Mouse (Mus musculus) erythroid progenitor cell, adult 5-6 weeks (primary cell): ENCODE data around the gene Thoc5. TPM values are rescaled to one million over a fixed set of nuclear protein-coding genes. Genes with fewer than 3 reads are reported as not detected.

Experiments used
- ATAC-seq: replicated peaks from 2 replicates; pipeline ENCODE4 v1.8.0; 2016; ENCODE audit warnings: moderate number of reproducible peaks, mild to moderate bottlenecking, moderate TSS enrichment, inconsistent platforms; ENCODE audit not compliant: poor library complexity, low FRiP score, severe bottlenecking
- total RNA-seq, 2 experiments: library from RNA; stranded (forward) in 1 of 2; stranded (reverse) in 1 of 2; fragments of 150-400 nt in 1 of 2; fragments of 186-747, 209-891 nt in 1 of 2; gene quantifications; 2 replicates each; pipeline versions ENCODE4 v1.2.3 to v1.2.4; 2015 to 2017; ENCODE audit warnings: low replicate concordance in 2 of 2

Thoc5 gene
- total RNA-seq (2015; ENCODE audit: low replicate concordance) (3.6 and 4.6 TPM in 2 replicates), total RNA-seq (2017; ENCODE audit: low replicate concordance) (8.3 and 12.7 TPM in 2 replicates)

DNA sequence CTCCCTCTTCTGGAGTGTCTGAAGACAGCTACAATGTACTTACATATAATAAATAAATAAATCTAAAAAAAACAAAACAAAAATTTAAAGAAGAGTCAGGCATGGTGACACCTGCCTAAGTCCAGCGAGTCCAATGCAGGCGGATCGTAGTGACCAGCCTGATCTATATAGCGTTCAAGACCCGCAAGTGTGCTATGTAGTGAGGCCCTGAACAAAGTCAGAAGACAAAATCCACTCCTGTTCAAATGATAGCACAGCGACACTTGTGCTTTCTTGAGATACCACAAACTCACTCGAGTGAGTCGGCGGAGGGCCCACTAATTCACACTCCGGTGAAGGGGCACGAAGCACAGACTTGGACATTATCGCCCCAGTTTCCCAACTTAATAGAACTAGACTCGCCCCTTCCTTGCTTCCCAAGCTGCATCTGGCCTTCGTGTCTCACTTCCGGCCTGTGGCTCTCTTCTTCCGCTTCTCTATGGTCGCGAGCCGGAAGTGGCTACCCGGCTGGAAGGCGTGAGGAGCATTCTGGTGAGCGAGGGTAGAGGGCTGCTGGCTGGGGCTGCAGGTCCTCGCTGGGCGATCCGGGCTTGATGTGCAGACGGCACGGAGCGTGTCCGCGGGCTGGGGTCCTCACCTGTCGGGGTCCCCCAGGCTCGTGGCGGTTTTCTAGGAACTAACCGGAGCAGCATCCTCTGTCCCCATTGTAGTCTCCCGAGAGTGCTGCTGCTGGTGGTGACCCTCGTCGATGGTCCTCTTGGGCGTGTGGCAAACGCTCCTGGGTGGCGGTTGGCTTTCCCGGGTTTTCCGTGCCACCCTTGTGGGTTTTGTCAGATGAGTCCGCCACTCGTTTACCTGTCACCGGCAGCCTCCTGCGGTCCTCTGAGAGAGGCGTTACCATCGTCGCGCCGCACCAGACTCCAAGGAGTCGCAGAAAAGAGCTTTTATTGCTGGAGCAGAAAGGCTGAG lies at the start of gene Thoc5:
Gene Thoc5, plus strand, starts transcription at position 473 of the 969 bp plus-strand sequence.
- ATAC-seq, result peak; percentile 97

DNA sequence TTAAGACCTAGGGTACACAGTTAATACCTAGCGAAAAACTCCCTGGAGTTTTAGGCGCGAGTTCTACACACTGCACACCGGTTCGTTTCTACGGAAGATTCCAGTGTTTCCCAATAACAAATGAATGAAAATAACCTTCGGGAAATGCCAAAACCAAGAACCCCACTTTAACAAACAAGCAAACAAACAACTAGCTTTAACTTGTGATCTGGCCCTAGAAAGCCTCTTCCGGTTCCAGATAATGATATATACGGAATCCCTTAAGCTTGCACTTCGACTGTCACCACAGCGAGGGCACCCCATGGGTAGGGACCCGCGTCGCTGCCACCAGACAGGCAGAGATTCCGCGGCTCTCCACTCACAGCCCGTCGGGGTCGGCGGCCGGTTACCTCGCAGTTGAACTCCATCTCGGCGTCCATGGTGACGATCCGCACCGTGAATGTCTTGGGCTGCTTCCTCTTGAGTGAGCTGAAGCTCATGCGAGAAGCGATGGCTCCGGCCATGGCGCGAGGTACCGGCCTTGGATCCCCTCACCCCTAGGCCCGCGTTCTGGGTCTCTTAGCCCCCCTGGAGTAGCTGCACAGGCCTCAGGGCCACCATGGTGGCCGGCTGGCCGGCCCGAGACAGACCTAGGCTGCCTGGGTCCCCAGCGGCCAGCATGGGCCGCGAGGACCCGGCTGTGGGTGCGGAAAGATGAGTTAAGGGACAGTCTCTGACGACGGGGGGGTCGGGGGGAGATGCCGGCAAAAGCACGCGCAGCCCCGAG lies 46.5 kb upstream of the Thoc5 start:
- peak; percentile 39 for ATAC-seq

DNA sequence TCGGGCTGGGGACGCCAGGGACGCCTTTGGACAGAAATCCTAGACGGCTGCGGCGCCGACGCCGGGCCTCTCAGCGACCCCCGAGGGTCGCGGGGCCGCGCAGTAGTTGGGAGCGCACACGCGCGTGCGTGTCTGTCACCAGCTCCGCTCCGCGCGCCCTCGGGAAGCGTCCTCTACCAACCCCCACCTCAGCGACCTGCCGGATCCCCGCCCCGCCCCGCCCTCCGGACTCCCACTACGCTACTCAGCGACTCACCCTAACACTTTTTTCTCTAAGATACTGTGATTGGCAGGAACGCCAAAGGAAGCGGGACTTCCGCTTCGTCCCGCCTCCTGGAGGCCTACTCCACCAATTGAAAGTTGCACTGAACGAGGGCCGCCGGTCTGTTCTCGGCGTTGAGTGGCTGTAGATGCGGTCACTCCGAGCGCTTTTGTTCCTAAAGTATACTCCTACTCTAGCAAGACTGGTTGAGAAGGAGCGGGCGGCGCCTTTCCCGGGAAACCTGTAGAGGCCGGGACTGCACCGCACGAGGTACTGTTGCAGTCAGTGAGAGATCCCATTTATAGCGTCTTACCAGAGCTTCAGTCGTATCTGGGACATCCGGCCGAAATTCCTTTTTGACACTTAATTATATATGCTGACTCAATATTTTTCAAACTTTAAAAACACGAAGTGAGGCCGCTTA lies 45.7 kb upstream of the Thoc5 start, which contains the start of gene Nf2:
Gene Nf2, minus strand, starts transcription at position 279 of the 686 bp plus-strand sequence.
- peak; percentile 97 for ATAC-seq

DNA sequence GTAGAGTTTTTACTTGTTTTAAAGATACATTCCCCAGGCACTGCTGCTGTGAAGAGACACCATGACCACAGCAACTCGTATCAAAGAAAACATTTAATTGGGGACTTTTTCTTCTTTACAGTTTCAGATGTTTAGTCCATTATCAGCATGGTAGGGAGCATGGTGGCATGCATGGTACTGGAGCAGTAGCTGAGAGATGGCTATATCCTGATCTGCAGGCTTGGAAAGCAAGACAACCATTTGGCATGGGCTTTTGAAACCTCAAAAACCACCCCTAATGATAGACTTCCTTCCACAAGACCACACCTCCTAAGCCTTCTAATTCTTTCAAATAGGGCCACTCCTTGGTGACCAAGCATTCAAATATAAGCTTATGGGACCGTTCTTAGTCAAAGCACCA lies 44.7 kb upstream of the Thoc5 start:
- ATAC-seq, result no peak

DNA sequence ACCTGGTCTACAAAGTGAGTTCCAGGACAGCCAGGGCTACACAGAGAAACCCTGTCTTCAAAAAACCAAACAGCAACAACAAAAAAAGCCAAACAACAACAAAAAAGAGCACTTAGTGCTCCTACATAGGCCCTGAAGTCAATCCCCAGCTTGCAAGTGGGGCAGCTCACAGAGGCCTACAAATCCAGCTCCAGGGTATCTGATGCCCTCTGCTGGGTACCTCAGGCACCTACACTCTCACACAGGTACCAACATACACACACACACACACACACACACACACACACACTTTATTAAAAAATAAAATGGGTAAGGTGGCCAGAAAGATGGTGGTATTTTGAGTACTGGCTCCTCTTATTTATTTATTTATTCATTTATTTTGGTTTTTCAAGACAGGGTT lies 42.1 kb upstream of the Thoc5 start:
- ATAC-seq, result no peak

DNA sequence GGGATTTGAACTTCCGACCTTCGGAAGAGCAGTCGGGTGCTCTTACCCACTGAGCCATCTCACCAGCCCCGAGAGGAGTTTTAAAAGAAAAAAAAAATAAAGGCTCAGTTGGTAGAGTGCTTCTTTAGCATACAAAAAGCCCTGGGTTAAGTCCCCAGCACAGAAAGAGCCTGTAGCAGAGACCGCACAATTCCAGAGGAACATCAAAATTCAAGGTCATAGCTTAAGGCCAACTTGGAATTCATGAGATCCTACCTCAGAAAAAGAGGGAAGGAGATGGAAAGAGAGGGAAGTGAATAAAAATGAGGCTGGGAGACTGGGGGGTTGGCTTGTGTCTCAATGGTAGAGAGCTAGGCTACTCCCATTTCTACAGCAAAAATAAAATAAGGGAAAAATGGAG lies 40.9 kb upstream of the Thoc5 start:
- no peak for ATAC-seq

DNA sequence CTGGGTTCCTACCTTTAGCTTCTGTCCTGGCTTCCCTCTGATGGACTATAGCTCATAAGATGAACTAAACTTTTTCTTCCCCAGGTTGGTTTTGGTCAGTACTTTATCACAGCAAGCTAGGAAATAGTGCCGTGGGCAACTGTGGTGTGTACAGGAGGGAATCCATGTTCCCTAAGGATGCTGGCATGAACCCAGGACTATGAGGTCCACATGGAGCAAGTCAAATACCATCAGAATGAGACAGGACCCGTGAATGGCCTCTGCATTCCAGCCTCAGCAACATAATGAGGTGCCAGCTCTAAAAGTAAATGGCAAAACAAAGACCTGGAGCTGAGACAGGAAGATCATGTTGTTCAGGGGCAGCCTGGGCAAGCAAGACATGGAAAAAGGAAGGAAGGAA lies 36.7 kb upstream of the Thoc5 start:
- ATAC-seq, result no peak

DNA sequence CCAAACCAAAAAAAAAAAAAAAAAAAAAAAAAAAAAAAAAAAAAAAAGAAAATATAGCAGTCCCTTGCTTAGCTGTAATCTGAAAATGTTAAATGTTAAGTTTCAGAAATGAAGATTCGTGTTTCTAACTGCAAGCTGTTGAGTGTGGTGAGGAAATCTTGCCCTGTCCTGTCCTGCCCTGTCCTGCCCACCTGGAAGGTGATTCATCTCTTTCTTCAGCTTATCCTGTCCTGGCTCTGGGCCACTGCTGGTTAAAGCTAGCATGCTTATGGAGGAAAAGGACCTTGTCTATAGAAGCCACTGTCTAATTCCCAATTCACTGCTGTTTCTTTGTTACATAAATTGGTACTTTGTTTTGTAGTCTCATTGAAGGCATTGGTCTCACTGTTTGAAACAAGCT lies 34.1 kb upstream of the Thoc5 start:
- ATAC-seq, result no peak

DNA sequence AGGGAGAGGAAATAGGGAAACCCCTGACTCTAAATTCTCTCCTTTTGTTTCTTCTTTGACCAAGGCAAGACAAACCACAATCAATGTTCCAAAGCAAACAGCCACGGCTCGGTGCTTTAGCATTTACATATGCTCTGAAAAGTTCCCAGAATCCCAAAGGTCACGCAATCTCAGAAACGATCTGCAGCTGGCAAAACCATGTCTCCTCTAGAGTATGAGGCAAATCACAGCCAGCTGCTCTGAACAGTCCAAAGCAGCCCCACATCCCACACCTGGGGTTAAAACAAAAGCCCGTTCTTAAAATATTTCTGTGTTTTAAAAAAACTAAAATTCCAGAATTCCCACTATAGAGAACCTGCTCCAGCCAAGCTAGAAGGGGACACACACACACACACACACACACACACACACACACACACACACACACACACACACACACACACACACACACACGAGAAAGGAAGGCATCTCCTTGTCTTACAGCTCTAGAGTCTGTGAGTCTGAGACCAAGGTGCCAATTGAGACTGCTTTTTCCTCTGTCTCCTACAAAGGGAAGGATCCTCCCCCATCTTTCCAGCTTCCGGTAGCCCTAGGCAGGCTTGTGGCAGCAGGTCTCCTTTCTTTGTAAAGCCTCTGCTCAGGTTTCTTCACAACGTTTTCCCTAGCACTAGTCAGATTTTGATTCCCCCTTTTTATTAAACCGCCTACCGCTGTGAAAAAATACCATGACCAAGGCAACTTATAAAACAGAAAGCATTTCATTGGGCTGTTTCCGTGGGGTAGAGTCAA lies 33.1 kb upstream of the Thoc5 start:
- ATAC-seq, result no peak

DNA sequence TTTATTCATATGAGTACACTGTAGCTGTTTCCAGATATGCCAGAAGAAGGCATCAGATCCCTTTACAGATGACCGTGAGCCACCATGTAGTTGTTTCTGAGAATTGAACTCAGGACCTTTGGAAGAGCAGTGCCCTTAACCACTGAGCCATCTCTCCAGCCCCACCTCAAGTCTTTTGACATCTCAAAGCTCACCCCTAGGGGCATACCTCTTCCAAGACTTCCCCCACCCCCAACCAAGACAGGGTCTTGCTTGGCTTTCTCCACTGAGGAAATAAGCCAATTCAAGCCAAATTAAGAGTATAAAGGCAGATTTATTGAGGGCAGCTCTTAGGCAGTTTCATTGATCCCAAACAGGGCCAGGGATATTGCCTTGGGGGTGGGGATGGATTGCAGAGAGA lies 32.4 kb upstream of the Thoc5 start:
- no peak for ATAC-seq

DNA sequence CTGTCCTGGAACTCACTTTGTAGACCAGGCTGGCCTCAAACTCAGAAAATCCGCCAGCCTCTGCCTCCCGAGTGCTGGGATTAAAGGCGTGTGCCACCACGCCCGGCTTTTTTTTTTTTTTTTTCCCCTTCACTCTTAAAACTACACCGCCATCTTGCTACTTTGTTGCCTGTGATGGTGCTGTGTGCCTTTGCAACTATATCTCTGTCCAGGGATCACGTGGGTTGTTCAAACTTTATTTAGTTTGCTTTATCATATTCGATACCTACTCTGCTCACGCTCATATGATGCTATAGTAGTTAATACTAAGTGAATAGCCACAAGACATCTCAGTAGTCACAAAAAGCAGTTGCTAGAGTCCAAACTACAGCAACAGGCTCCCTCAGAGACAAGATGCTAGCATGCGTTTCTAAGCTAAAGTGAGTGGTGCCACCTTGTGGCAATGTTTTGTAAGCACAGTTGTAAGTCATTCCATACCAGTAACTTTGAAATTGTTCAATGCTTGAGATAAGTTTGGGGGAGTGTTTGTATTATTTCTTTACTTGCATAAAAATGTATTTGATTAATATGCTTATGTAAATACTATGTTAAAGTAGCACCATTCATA lies 29.4 kb upstream of the Thoc5 start:
- peak; percentile 84 for ATAC-seq

DNA sequence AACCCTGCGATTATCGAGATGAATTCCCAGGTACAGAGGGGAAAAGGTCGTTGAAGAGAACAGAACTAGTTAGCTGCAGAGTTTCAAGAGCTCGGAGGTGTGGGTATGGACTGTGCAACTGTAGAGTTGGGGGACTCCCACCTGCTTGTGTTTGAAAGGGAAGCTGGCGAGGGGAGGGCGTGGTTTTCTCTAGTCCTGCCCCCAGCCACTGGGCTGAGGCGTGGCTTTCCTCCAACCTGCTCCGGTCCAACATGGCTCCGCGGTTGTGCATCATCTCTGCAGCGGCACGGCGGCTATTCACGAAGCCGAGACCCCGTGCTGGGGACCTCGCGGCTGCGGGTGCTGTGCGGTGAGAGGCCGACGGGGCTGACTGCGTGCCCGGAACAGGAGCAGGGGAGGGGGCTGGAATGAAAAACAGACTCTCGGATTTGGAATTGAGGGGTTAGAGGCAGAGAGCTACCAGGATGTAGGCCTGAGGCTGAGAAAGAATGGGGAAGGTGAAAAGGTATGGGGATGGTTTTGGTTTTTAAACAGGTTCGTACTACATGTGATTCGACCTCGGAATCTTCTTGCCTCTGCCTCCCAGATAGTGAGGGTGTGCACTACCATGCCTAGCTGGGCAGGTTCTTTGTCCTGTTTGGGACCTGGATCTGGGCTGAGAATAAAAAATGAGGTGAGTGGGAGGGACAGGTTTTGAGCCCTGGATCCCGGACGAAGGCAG lies 21.2 kb upstream of the Thoc5 start, which contains the start of gene Nipsnap1:
Gene Nipsnap1, plus strand, starts transcription at position 197 of the 721 bp plus-strand sequence.
- ATAC-seq, result peak; percentile 76

DNA sequence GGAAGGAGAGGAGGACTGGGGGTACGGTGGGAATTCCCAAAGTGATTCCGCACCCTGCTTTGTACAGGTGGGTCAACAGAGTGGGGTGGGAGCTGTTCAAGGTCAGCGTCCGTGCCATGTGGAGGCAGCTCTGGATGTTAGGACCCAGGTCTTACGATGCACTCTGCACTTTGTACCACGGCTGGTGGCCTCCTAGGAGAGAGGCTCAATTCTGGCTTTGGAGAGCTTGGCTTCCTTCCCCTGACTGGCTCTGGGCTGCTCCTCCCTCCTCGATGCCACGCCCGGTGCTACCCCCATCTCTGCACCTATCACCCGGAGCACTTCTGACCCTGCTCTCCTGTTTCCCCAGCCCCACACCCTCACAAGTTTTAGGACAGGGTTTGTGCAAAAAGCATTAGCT lies 20.6 kb upstream of the Thoc5 start:
- no peak for ATAC-seq

DNA sequence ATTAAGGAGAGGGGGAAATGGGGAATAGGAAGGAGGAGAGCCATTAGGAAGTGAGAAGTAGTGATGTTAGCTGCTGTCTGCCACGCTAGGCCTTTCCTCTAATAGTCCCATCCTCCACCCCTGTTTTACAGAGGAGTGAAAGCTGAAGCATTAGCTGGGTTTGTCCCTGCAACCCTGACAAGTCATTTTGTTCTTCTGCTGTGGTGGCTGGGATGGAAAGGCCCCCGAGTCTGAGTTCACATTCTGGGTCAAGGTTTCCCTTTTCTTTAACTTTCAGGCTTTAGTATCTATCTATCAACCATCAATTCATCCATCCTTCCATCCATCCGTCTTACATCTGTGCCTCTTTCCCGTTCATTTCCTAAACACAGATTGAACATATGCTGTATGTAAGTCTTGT lies 14.0 kb upstream of the Thoc5 start:
- no peak for ATAC-seq

DNA sequence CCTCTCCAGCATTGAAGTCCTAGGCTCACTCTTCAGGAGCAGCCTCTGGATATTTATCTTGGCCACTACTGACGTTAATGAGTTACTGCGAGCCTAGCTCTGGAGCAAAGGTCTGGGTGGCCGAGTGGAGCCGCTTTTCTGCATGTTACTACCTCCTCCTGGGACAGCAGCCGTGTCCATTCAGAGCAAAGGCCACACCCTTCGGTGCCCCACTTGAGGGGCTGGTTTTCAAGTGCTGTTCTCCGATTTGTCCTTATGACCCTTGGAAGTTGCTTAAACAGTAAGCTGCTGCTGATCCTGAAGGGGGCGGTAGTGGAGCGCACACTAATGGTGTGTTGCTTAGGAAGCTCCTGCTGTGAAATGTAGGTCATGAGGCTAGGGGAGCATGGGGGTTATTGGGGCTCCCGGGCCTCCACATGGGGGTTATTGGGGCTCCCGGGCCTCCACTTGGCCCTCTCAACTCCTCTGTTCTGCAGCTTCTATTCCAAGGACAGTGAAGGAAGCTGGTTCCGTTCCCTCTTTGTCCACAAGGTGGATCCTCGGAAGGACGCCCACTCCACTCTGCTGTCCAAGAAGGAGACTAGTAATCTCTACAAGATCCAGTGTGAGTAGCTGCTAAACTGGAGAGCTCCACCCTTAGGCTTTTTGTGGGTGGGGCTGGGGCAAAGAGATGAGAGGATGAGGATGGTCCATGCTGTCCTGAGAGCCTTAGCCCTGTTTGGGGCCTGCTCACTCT lies 12.1 kb upstream of the Thoc5 start:
- no peak for ATAC-seq

DNA sequence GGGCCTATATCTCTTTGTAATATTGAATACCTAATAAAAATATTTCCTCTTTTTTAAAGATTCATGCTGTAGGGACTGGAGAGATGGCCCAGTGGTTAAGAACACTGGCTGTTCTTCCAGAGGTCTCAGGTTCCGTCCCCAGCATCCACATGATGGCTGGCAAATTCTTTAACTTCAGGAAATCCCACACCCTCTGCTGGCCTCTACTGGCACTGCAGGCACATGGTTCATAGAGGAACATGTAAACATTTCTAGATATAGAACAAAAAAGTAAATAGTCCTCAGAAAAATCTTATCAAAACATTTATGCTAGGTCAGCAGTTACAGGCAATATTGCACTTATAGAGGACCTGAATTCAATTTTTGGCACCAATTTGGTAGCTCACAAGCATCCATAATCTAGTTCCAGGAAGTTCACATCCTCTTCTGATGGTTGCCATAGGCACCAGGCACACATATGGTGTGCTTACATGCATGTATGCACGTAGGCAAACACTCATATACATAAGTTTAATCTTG lies 9.7 kb upstream of the Thoc5 start:
- ATAC-seq, result 0 out of 2 replicates have a peak, but pooled peaks have one; percentile 47

DNA sequence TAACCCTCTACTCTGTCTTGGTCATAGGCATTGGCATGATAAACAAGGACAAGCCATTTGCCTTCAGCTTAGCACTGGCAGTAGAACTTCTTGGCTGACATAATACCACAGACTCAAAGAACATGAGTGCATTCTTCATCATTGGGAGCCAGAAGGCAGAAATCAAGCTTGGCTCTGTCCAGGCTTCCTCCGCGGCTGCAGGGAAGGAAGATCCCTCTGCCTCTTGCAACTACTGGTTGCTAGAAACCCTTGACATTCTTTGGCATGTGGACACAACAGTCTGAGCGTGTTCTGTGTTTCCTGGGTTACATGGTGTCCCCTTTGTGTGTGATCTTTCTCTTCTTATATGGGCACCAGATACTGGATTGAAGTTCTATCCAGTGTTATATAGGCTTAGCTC lies 8.1 kb upstream of the Thoc5 start:
- no peak for ATAC-seq
